Mouse (Mus musculus): ENCODE results near the gene Gm39653.
"Not testable (repeated sequence)": the region's sequence is repeated elsewhere in the genome, so short reads cannot be mapped to it uniquely, and the experiment has no call there.

Gm39653 gene

GRCm38 (mm10) chr1:63615668-63616067, at the start of gene Gm39653:
Gm39653 (plus strand) TSS chr1:63615968.
- in situ Hi-C loops (cut with MboI; ENCODE audit: low sequenced_read_pairs): no loop called here

GRCm38 (mm10) chr1:63566501-63566900, 49.3 kb upstream of the Gm39653 start:
- in situ Hi-C loops (cut with MboI; ENCODE audit: low sequenced_read_pairs): no loop called here

GRCm38 (mm10) chr1:63567031-63567430, 48.7 kb upstream of the Gm39653 start:
- in situ Hi-C loops (cut with MboI; ENCODE audit: low sequenced_read_pairs): no loop called here

- in situ Hi-C loops (cut with MboI; ENCODE audit: low sequenced_read_pairs): no loop called here
Observed at GRCm38 (mm10) chr1:63572229-63572628, 43.5 kb upstream of the Gm39653 start.

DNA sequence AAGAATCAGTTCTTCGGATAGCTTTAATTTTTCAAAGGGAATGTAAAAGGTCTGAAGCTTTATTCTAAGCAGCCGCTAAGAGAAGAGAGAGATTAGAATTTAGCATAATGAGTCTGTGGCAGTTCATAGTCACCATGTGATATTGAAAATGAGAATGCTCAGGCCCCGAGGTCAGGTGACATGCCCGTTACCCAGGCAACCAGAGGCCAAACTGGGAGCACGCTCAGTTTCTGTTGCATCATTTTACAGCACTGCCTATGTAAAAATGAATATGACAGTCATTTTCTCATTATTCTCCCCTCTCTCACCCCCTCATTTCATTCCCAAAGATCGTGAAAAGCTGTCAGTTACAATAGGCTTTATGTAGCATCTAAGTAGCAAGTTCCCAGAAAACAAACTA, 42.3 kb upstream of the Gm39653 start:
- in situ Hi-C loops (cut with MboI; ENCODE audit: low sequenced_read_pairs): no loop called here

DNA sequence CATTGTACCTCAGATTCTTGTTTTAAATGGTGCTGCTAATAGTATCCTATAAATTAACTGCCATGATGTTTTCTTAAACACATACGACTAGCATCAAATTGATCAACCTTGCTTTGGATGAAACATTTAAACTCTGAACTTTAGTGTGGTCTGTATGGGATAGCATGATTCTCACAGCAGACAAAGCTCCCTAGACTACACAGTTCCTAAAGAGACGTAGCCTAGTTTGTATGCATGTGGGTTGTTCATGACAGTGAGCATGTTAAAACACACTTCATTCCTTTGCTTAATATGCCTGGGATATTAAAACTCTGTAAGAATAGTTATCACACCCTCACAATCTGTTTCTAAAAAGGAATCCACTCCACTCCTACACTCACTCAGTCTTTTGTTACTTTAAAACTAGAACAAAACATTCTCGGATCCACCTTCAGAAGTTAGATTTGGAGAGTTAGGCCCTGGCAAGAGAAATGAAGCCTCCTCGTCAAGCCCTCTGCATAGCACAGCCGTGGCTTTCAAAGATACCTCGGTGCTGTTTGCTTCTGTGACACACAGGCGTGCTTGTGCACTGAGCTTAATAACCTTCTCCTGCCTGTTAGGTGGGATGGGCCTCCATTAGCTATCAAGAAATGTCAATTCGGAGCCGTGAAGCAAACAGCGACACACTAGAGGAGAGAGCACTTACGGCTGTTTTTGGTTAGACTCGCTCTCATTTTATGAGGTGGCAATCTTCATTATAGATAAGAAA, 41.7 kb upstream of the Gm39653 start:
- in situ Hi-C loops (cut with MboI; ENCODE audit: low sequenced_read_pairs): no loop called here

DNA sequence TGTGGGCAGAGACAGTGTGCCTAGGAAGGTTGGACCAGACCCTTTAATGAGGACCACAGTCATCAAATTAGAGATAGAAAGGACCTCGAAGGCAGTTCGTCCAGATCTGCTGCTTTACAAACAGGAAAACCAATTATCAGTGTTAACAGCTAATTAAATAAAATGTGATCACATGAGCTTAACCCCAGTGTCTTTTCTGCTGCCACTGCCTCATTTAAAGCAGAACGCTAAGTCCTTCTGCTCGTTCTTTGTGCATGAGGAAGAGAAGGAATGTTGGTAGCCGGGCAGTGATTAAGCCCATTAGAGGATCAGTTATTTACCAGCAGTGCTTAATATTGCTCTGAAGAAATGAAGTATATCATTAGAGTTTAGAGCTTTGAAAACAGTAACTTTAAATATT, 39.0 kb upstream of the Gm39653 start:
- in situ Hi-C loops (cut with MboI; ENCODE audit: low sequenced_read_pairs): no loop called here

- in situ Hi-C loops (cut with MboI; ENCODE audit: low sequenced_read_pairs): no loop called here
Observed at GRCm38 (mm10) chr1:63579153-63579552, 36.6 kb upstream of the Gm39653 start.

DNA sequence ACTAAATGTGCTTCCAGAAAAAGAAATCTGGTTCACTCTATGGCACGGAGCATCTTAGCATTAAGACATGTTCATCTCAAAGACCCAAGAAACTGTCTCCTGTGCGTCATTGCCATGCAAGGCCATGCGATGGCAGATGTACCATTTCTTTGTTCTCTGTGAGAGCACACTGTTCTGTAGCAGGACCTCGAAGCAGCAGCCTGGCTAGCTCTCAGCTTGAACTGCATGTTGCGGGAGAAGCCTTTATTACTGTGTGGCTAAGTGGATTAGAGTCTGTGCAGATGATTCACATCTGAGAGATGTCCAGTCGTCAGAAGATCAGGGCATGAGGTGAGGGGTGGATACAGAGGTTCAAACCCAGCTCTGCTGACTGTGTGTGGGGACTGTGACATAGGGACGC, 28.9 kb upstream of the Gm39653 start:
- in situ Hi-C loops (cut with MboI; ENCODE audit: low sequenced_read_pairs): no loop called here

DNA sequence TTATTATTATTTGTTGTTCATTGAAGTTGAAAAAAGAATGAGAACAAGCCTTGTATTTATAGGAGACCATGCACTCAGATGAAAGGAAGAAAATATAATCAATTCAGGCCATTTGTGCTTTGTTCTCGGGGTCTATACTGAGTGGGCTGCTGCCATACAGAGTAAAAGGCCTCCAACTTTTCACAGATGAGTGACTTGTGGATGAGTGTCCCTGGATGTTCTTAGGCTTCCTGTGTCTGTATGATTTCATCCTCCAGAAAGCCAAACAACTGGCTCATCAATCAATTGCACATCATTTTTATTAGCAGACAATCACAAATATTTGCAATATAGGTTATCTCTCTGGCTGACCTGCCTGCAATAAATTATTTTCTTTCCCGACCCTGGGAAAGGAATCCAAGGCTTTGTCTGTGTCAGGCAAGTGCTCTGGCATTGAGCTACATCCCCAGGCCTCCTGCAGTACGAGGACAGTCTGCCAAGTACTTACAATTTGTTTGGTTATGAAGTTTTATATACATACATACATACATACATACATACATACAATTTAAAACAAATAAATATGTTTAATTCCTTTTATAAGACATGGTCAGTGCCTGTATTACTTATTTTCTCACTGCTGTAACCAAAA, 11.8 kb upstream of the Gm39653 start:
- in situ Hi-C loops (cut with MboI; ENCODE audit: low sequenced_read_pairs): no loop called here

- in situ Hi-C loops (cut with MboI; ENCODE audit: low sequenced_read_pairs): no loop called here
Observed at GRCm38 (mm10) chr1:63609613-63610012, 6.2 kb upstream of the Gm39653 start.

DNA sequence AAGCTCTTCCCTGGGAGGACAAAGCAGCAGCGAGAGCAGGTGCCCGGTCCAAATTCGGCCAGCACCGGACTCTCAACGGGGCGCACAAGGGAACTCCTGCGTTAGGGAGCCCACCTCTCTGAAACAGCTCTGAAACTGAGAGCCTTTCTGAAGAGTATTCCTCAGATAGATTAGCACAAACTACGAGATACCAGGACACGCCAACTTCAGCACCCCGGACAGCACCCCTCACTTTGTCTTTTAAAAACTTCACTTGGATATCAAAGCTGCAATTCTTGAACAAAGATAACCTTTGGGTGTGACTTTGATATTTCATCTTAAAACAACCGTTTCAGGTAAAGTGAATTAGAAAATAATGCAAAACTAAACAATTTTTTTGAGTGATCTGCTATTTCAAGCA, 1.2 kb upstream of the Gm39653 start:
- in situ Hi-C loops (cut with MboI; ENCODE audit: low sequenced_read_pairs): no loop called here

DNA sequence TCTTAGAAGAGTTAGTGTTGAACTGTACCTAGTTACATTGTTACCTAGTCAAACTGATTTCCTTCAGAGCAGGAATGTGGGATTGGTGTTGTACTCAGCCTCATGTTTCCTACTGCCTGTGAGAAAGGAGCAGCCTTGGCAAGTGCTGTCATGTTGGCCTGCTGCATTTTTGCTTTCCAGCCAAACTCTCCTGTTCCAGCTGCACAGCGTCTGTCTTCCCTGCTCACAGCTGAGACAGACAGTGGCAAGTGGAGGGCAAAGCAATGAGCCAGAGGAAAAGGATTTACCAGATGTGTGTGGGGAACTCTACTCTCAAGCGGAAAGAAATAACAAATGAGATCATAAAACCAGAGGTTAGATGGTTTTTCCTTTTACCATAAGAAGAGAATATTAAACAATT, 12.4 kb downstream of the Gm39653 start:
- in situ Hi-C loops (cut with MboI; ENCODE audit: low sequenced_read_pairs): no loop called here

- in situ Hi-C loops (cut with MboI; ENCODE audit: low sequenced_read_pairs): not testable (repeated sequence)
Observed at GRCm38 (mm10) chr1:63630390-63630789, 14.6 kb downstream of the Gm39653 start.

DNA sequence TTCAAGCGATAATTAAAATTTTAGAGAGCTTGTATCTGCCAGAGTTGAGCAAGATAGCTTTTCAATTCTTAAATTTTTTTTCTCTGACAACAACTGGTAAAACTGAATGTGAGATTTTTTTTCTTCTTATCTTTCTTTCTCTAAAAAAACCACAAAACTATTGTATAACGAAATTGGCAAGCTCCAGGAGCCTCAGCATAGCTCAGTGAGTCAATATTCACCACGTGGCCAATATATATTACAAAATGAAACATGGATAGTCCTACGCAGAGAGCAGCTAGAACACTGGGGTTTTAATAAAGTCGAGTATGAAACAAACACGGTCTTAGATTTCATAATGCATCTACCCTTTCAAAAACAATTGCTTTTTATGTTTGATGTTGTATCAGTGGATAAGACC, 24.2 kb downstream of the Gm39653 start:
- in situ Hi-C loops (cut with MboI; ENCODE audit: low sequenced_read_pairs): no loop called here

- in situ Hi-C loops (cut with MboI; ENCODE audit: low sequenced_read_pairs): loop anchor here (10.0 to 25.0 kb wide), 2 partner anchors 787 to 1054 kb away; no protein-coding TSS in a partner anchor
Observed at GRCm38 (mm10) chr1:63658016-63658415, 42.2 kb downstream of the Gm39653 start.

GRCm38 (mm10) chr1:63659591-63659990, 43.8 kb downstream of the Gm39653 start:
- in situ Hi-C loops (cut with MboI; ENCODE audit: low sequenced_read_pairs): loop anchor here (10.0 to 25.0 kb wide), 2 partner anchors 785 to 1053 kb away; no protein-coding TSS in a partner anchor

GRCm38 (mm10) chr1:63666089-63666488, 50.3 kb downstream of the Gm39653 start:
- in situ Hi-C loops (cut with MboI; ENCODE audit: low sequenced_read_pairs): loop anchor here (25.0 kb wide), 1 partner anchor 1046 kb away; no protein-coding TSS in a partner anchor

GRCm38 (mm10) chr1:63667201-63667948, 51.6 kb downstream of the Gm39653 start:
- in situ Hi-C loops (cut with MboI; ENCODE audit: low sequenced_read_pairs): loop anchor here (25.0 kb wide), 1 partner anchor 1045 kb away; no protein-coding TSS in a partner anchor

- in situ Hi-C loops (cut with MboI; ENCODE audit: low sequenced_read_pairs): loop anchor here (25.0 kb wide), 1 partner anchor 1044 kb away; no protein-coding TSS in a partner anchor
Observed at GRCm38 (mm10) chr1:63667949-63668851, 52.4 kb downstream of the Gm39653 start.
